Mouse (Mus musculus): ENCODE data around the gene St6galnac6.

The St6galnac6 gene

DNA sequence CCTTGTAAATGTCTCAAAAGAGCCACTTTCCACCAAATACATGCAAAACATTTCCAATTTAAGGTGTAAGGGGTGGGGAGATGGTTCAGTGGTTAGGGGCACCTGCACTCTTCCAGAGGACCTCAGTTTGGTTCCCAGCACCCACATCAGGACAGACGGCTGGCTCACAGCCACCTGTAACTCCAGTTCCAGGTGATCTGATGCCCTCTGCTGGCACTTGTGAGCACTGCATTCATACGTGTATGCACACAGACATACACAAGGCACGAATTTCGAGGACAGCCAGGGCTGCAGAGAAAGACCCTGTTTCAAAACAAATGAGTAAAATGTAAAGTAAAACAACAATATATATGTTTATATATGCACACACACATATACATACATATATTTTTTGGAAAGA is 18.1 kb downstream of the St6galnac6 start:
- DNase-seq (ENCODE audit: low read depth, low spot score): no peak

DNA sequence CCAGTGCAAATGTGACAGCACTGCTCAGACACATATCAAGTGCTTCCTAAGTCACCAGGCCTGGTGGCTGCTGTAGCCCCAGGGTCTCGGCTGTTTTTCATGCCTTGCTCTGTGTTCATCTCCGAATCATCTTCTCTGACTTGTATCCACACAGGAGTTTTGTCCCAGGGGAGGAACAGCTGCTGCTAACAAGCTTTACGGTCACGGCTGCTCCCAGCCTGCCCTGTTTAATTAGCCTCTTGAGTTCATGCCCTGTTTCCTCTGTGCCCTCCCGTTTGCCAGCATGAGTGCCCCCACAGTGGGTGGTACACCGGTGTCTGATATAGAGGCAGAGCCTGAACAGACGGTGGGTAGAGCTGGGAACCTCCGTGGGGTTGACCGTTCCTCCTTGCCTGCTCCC is 18.5 kb downstream of the St6galnac6 start:
- no peak for DNase-seq (ENCODE audit: low read depth, low spot score)

DNA sequence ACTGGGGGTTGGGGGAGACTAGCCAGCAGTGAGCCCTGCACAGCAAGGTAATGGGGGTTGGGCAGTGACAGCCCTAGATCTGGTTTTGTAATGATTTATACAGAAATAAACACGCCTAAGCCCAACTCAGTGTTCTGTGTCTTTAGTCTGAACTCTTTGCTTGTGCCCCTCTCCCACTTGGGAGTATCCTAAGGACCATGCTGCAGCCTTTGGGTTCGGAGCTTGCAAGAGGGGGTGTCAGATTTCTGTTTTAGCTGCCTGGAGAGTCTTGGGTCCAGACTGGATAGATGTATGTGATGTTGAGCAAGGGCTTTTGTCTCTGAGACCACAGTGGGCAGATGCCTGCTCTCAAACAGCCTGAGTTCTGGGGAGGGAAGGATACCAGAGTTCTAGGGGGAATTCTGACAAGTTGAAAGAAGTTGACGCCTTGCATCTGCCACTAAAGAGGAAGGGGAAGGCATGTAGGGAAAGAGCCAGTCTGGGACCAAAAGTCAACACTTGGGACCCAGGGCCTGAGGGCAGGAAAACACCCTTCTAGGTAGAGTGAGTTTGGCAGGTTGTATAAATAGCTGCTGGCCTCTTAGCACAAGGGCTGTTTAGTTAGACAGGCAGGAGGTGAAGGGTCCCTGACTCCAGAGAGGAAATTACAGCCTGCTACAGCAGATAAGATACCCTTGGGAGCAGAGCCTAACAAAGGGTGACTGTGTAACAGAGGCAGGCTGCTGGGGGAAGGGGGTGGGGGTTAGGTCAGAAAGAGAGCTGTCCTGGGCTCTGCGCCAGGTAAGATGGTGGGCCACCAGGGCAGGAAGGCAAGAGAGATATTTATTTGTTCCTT is 21.4 kb downstream of the St6galnac6 start:
- no peak for DNase-seq (ENCODE audit: low read depth, low spot score)

DNA sequence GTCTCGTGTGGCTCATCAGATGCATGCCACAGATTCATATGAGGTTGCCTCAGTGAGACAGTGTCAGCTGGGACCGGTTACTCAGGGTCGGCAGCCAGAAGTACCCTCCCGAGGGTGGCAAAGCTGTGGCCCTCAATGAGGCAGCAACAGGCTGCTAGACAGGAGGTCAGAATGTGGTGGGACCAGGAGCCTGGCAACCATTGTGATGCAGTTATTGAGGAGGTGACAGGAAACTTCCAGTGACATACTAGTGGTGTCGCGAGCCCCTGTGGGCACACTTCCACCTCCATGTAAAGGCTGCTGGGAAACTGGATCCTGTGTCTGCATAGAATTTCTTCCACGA is 22.0 kb downstream of the St6galnac6 start, which contains the start of gene Ak1:
Gene Ak1, plus strand, starts transcription at position 242 of the 343 bp plus-strand sequence.
- no peak for DNase-seq (ENCODE audit: low read depth, low spot score)

DNA sequence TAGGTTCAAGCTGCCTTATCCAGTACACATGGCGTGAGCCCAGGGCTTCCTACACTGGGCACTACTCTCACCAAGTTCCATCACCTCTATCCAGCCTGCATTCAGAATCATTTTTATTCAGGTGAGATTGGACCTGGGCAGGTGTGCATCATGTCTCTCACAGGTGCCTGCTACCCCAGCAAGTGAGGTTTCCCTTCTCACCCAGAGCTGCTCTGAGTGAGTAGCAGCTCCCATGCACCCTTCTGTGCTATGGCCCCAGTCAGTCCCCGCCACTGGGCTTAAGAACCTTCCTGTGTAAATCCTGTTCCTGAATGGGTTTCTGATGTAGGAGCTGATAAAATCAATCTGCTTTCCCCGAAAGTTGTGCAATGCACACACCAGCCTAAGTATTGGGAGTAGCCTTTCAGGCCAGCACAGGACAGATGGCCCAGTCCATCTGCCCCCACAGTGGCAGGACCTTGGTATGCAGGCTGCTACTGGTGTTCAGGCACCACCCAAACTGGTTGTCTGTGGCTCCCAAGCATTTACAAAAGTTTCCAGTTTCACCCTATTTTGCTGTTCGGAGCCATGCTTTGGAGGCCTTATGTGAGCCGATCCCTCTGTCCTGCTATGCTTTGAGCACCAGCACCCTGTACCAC is 24.7 kb downstream of the St6galnac6 start:
- DNase-seq (ENCODE audit: low read depth, low spot score): no peak

DNA sequence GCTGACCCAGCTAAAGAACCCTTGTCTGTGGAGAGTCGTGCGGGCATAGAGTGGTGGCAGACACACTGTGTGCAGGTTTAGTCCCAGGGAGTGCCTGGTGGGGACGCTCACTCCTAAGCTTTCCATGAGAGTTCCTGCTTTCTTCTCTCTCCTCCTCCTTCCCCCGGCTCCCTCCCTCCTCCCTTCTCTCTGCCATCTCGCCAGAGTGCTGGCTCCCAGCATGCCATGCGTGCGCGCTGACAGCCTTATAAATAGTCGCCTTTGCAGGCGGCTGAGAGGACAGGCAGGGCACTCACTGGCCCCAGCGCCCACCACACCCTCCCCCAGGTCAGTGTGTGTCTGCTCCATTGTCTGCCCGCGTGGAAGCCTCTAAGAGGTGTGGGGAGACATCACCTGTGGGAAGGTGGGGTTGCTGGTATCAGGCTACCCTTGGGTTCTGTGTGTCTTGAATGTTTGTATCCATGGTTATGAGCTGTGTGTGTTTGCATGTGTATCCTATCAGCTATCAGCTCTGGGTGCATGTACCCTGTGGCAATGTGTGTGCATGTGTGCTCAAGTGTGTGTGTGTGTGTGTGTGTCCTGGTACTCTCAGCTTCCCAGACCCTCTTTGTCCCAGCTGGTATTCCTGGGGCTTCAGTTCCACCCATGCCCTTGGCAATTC is 25.8 kb downstream of the St6galnac6 start:
- no peak for DNase-seq (ENCODE audit: low read depth, low spot score)

DNA sequence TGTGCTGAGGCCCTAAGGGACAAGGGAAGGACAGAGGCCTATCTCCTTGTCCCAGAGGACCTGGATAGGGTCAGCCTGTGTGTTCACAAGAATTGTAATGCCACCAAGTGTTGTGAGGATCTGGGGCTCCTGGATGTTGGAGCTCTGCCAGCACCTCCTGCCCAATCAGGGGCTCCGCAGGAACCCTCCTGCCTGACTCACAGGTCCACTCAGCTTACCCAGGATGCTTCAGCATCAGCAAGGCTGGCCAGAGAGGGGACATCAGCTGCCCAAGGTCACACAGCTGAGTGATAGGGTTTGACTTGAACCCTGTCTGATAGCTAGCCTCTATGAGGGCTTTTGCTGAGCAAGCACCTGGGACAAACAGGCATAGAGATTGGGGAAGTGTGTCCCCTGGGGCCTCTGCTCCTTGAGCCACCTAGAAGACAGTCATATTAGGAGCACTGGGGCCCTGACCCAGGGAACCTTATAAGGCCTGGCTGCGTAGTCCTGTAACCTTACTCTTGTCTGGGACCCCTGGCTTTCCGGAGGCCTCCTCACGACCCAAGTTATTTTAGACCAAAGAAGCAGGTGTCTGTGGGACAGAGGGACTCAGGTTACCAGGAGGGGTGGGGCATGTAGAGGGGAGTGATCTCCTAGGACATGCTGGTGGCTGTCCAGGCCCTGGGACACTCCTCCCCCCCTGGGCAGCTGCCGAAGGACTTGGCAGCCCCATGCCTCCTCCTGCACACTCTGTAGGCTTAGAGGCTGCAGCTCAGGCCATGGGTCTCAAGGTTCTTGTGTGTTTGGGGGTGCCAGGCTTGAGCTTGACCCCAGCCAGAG is 26.6 kb downstream of the St6galnac6 start:
- no peak for DNase-seq (ENCODE audit: low read depth, low spot score)

DNA sequence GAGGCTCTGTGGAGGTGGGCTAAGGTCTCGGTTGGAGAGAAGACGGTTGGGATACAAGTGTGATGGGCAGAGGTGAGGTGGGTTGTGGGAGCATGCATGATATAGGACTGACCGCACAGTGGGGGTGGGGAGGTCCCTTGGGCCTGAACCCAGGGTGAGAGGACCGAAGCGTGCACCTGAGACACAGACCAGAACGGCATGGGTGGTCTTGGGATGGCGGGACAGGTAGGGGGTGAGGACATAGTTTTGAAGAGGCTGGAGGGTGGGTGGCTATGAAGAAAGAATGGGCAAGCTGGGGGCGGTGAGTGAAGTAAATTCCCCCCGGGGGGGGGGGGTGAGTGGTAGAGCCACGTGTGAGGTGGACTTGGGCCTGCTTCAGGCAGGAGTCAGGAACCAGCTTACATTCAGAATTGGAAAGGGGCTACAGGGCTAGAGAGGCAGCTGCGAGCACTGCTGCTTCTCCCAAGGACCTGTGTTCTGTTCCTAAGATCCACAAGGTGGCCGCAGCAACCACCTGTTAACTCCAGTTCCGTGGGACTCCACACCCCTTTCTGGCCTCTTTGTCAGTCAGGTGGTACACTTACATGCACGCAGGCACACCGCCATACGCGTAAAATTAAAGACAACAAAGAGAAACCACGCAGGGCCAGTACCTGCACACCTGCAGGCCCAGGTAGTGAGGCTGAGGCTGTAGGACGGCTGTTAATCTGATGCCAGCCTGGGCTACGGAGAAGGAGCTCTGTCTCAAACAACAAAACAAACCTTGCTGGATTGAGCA is 27.9 kb downstream of the St6galnac6 start:
- DNase-seq (ENCODE audit: low read depth, low spot score): no peak

DNA sequence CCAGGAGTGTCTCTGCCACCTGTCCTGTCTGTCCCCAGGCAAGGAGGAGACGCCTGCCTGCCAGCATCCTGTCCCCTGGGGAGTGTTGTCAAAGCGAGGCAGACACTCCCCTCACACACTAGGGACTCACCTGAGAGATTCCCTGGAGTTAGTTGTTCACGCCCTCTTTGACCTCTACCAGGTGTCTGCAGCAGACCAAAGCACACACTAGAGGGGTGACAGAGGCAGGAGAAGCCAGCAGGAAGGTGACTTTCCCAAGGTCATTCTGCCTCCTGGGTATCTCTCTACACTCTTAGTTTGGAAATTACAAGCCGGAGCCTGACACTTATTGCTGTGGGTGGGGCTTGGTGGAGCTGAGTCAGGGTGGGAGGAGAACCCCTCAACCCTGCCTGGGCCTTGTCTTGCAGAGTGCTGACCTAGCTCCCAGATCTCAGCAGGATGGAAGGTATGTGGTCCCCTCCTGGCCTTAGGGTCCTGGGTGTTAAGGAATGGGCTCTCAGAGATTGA is 28.6 kb downstream of the St6galnac6 start:
- no peak for DNase-seq (ENCODE audit: low read depth, low spot score)

DNA sequence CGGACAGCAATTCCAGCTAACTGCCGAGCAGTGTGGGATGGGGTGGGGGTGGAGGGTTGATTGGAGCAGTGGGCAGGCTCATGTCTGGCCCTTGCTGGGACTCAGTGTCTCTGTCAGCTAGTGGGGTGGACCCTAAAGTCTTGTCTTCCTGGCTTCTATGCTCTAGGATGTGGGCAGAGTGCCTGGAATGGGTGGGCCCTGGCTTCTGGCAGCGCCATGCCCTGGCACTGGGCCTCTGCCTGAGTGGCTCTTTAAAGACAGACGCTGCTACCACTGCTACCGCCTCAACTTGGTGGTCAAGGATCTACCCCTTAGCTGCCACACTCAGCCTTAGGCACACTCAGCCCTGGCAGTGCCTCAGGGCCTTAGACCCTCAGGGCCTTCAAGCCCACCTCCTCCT is 29.2 kb downstream of the St6galnac6 start:
- no peak for DNase-seq (ENCODE audit: low read depth, low spot score)

DNA sequence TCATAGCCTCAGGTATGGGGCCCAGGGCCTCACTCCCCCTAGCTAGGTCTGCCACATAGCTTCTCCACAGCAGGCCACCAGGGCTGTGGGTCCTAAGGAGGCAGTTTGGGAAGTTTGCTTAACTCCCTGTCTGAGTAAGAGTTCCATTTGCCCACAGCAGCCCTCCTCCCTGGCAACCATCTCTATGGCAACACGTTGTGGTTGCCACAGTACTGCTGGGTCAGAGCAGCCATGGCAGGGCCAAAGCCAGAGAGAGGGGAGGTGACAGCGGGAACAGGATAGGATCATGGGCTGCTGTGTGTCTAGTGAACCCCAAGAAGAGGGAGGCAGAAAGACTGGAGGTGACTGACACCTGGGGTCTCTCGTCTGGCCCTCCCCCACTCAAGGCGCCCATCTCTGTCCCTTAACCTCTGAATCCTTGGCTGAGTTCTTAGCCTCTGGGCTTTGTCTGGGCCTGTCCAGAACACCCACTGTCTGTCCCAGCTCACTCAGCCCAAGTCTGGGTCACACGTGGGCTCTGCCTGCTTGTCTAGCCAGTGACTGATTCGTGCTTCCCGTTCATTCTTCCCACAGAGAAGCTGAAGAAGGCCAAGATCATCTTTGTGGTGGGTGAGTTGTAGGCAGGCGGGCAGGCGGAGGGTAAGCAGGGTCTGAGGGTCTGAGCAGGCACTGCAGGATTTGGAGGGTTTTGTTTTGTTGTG is 29.9 kb downstream of the St6galnac6 start:
- DNase-seq (ENCODE audit: low read depth, low spot score): no peak

DNA sequence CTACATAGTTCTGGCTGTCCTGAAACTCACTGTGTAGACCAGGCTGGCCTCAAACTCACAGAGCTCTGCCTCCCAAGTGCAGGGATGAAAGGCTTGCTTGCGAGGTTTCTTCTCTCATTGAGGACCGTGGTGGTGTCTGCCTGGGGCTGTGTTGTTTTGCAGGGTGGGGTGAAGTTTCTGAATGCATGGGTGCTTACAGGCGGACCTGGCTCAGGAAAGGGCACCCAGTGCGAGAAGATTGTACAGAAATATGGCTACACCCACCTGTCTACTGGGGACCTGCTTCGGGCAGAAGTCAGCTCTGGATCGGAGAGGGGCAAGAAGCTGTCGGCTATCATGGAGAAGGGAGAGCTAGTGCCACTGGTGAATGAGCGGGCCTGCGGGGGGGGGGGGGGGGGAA is 30.5 kb downstream of the St6galnac6 start:
- no peak for DNase-seq (ENCODE audit: low read depth, low spot score)

DNA sequence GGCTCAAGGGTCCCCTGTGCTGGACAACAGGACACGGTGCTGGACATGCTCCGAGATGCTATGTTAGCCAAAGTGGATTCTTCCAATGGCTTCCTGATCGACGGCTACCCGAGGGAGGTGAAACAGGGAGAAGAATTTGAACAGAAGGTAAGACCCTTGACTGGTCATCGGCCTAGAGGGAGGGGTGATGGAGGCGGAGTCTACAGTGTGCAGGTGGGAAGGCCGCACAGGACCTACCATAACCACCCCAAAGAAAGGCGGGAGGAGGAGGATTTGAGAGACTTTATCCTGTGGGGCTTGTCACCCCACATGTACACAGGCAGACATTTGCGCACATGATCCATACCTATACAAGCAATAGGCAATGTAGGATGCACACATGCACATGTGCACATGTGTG is 31.5 kb downstream of the St6galnac6 start:
- no peak for DNase-seq (ENCODE audit: low read depth, low spot score)

DNA sequence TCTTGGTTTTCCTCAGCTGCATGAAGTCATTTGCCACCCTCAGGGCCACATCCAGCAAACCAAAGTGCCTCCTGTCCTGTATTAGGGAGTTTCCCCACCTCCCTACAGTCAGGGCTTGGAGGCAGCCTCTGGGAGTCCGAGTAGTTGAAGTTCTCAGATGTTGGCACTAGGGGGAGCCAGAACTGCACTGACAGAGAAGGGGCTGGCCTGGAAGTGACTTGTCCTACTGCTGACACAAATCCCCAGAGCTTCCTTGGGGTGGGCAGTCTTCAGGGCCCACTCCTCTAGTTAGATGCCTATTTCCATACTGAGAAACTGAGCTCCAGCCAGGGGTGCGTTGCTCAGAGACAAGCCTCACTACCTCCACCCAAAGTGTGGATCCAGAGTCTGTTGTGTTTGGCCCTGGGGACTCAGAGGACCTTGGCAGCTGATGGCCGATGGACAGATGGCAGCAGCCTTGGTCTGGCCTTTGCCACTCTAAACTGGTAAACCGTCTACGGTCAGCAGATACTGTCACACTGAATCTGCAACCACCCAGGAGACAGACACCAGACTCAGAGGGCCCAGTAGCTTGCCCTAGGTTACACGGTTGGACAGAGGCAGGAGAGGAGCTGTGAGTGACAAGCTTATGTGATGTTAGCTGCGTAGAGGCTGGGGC is 32.4 kb downstream of the St6galnac6 start:
- peak; percentile 51 for DNase-seq (ENCODE audit: low read depth, low spot score)

DNA sequence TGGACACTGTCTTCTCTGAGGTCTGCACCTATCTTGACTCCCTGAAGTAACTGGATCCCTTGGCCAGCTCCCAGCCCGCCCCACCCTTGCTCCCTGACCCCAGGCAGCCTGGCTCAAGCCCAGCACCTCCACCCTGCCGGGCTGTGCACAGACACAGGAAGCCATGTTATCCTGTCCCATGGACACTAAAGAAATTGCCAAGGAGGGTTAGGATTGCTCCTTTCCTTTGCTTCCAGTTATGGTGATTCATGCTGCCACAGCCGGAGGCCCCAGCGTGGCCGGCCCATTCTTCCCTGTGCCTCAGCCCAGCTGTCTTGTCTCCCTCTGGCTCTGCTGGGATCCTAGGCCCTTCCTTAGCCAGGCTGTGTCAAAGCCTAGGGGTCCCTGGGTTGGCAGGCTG is 34.2 kb downstream of the St6galnac6 start:
- no peak for DNase-seq (ENCODE audit: low read depth, low spot score)

DNA sequence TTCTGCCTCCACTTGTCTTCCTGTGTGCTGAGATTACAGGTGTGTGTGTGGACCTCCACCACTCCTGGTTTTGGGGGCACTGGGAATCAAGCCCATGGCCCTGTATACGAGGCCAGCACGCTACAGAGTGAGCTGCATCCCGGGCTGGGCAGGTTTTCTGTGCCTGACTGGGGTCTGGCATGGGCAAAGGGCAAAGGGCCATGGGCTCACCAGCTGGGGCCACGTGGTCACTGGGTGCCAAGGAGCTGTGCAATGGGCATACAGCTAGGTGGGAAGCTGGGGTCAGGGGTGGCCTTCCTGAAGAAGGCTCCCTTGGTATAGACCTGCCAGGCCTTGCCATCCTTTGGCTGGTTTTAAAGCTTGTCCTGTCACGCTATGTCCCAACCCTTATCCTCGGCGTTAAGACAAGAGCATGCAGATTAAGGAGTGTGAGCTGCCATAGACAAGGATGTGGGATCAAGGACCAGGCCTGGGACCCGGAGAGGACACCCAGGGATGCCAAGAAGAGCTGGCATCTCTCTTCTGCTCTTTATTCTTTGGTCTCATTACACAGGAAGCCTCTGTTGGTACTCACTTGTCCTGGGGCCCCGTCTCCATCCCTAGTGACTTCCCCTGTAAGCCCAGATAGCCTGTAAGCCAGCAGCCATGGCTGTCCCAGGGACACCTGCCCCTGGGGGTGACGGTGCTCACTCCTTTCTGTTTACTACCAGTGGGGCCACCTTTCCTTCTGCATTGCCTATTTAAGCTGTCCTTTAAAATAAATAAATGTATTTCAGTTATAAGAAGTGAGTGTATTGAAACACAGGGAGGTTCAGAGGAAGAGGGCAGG is 35.0 kb downstream of the St6galnac6 start:
- DNase-seq (ENCODE audit: low read depth, low spot score): no peak

DNA sequence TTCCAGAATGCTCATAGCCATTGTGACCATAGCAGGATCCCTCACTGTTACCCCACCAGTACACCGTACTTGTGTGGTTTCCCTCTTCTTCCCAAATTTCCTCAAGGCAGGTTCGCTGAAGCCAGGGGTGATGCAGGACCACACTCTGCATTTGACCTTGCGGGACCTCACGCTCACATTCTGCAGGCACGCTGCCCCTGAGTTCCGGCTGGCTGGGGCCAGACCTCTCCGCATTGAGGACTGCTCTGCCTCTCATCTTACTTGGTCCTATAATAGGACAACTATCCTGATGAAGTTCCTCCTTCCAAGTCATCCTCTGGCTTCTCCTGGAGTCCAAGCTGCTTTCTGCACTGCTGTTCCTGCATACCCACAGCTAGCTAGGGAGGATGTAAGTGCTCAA is 37.1 kb downstream of the St6galnac6 start:
- no peak for DNase-seq (ENCODE audit: low read depth, low spot score)

DNA sequence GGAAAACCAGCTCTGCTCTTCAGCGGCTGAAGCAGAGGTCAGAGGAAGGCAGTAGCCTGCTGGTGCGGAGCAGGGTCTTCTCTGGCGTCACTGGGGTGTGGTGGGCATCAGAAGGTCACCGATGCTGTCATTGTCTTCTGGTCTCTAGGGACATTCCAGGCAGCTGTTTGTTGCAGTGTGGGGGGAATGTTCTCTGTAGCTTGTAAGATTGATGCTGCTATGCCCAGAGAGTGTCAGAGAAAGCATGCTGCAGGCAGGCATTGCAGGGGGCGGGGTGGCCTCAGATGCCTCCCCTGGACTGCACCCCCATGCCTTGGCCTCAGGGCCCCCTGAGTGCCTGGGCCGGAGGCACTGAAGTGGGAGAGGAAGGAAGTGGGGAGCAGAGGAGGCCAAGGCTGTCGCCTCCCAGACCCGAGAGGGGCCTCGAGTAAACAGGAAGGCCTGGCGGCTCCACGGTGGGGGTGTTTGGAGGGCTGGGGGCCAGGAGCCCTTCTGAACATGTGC is 38.3 kb downstream of the St6galnac6 start:
- no peak for DNase-seq (ENCODE audit: low read depth, low spot score)

DNA sequence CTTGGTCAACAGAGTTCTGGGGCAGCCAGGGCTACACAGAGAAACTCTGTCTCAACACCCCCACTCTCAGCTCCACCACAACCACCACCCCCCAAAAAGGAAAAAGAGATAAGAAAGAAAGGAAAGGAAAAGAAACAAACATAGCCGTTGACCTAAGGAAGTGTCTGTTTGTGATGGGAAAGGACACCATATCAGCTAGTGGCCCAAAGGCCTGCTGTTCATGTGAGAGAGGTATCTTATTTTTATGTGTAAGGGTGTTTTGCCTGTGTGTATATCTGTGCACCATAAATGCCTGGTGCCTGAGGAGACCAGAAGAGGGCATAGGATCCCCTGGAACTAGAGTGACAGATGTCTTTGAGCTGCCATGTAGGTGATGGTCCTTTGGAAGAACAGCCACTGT is 40.1 kb downstream of the St6galnac6 start:
- DNase-seq (ENCODE audit: low read depth, low spot score): no peak
